Mouse (Mus musculus): ENCODE measurements around the gene Six1.

DNA sequence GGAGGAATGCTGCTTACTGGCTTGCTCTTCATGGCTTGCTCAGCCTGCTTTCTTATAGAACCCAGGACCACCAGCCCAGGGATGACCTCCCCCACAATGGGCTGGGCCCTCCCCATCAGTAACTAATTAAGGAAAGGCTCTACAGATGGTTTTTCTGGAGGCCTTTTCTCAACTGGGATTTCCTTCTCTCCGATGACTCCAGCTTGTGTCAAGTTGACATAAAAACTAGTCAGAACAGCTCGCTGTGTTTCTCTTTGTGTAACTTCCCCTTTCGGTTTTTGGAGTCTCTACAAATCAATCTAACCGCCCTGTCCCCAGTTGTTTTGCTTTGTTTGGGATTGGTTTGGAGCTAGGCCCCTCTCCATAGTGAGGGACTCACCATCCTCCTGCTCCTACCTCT, 37.5 kb downstream of the Six1 start:
- TF ChIP-seq CTCF (IDR thresholded peaks at IDR 0.05; ENCODE audit: borderline replicate concordance, extremely low read depth, insufficient read depth, insufficient read length) (no peak), POLR2A (IDR thresholded peaks at IDR 0.05; ENCODE audit: borderline replicate concordance, extremely low read depth, insufficient read depth, insufficient read length, poor library complexity, severe bottlenecking) (no peak)

Data from brain, embryonic 14.5 days (tissue).